Mouse (Mus musculus): ENCODE measurements at regions not wholly inside any gene's neighbourhood (a gene's known extent, or its start where the extent isn't known, plus 50 kb on each side); places are given as distances from the start of the nearest gene placed in this dataset.

DNA sequence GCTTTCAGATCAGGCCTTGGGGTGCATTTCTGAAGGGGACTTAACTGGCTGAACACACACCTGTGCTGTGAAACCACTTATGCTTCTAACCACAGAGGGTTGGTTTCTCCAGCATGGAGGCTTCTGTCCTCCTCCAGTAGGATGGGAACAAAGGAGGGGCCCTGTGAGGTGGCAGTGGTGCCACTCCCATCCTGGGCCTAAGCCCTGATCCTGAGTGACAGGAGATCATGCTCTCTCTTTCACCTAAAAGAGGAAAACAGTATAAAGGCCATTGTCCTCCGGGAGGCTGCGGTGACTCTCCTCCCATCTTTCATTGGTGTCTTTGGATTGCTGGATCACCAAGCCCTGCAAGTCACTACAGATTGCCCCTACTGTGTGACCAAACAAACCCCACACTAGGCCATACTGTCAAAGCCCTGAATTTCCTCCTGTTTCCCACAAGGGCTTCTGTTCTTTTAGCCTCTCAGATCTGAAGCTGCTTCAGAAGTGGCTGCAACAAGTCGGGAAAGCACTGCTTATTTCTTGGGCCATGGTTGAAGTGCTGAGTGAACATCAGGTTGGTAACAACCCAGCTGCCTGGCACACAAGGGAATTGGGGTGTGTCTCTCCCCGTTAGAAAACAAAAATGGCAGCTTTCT lies 175.4 kb upstream of the Camk1g start:
- Histone ChIP-seq H3K27me3 (ENCODE audit: control insufficient read depth, insufficient read depth, low read length) (no peaks in the 10 kb centered on the region), H3K27ac (replicated peaks; ENCODE audit: low read depth, low read length) (no peak overlapping the region)
- no peak for DNase-seq

DNA sequence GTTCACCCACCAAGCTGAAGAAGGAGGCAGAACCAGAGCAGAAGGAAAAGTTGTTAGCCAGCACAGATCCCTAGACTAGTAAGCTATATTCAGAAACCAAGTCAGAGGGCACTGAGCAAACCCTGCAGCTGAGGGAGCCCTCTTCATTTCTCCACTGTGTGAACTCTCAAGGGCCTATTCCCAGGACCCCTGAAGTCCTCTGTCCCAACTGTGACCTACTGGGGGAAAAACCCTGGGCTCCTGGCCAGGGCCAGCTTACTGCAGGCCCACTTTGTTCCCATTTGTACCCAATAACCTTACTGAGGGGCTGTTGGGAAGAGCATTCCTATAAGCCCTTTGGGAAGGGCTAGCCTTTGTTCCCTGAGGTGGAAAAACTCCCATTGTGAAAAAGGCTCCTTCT lies 174.7 kb upstream of the Camk1g start:
- Histone ChIP-seq H3K36me3 (ENCODE audit: control insufficient read depth, insufficient read depth, low read length) (no peaks in the 10 kb centered on the region), H3K4me3 (replicated peaks; ENCODE audit: low read depth, low read length) (no peak overlapping the region), H3K4me1 (ENCODE audit: control insufficient read depth, insufficient read depth, low read length) (peaks cover 10% of the 10 kb centered on the region), H3K4me2 (ENCODE audit: low read length) (no peak overlapping the region), H3K9ac (replicated peaks; ENCODE audit: low read length) (no peak overlapping the region), H3K9me3 (ENCODE audit: control insufficient read depth, low read length) (no peaks in the 10 kb centered on the region), H3K27me3 (ENCODE audit: control insufficient read depth, insufficient read depth, low read length) (no peaks in the 10 kb centered on the region), H3K27ac (replicated peaks; ENCODE audit: low read depth, low read length) (no peak overlapping the region)
- DNase-seq (no peak), ATAC-seq (ENCODE audit: low FRiP score, low TSS enrichment) (no peak)

More for the DNA sequence above, 175.4 kb upstream of the Camk1g start:
- no peak for ATAC-seq (ENCODE audit: low FRiP score, low TSS enrichment)
- Histone ChIP-seq H3K4me3 (replicated peaks; ENCODE audit: low read depth, low read length) (no peak overlapping the region), H3K9me3 (ENCODE audit: control insufficient read depth, low read length) (no peaks in the 10 kb centered on the region), H3K4me2 (ENCODE audit: low read length) (no peak overlapping the region), H3K36me3 (ENCODE audit: control insufficient read depth, insufficient read depth, low read length) (no peaks in the 10 kb centered on the region), H3K4me1 (ENCODE audit: control insufficient read depth, insufficient read depth, low read length) (peaks cover 10% of the 10 kb centered on the region), H3K9ac (replicated peaks; ENCODE audit: low read length) (no peak overlapping the region)
- 16% methylated on average over 4 of the region's 4 CpGs for WGBS

DNA sequence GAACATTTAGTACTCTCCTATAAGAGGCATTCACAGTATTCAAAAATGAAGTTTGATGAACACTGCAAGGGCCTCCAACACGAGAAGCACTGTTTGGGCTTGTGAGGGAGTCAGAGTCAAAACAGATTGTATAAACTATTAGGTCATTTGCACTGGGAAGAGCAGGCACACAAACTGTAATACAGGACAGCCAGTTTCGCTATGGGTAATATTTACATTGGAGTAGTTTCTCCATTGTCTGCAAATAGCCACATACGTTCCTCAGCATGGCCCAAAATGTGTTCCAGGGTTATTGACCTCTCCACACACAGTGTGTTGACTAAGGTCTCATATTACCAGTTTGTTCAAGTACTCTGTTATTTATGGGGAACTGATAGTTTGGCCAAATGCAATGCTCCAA lies 173.7 kb upstream of the Camk1g start:
- no peak overlapping the region for H3K4me2 ChIP-seq (ENCODE audit: low read length)
- no peaks in the 10 kb centered on the region for H3K36me3 ChIP-seq (ENCODE audit: control insufficient read depth, insufficient read depth, low read length)
- no peaks in the 10 kb centered on the region for H3K27me3 ChIP-seq (ENCODE audit: control insufficient read depth, insufficient read depth, low read length)
- 83% methylated on average over 3 of the region's 3 CpGs for WGBS
- no peak overlapping the region for H3K4me3 ChIP-seq (replicated peaks; ENCODE audit: low read depth, low read length)
- no peaks in the 10 kb centered on the region for H3K9me3 ChIP-seq (ENCODE audit: control insufficient read depth, low read length)
- H3K27ac ChIP-seq (replicated peaks; ENCODE audit: low read depth, low read length): no peak overlapping the region
- H3K9ac ChIP-seq (replicated peaks; ENCODE audit: low read length): no peak overlapping the region
- ATAC-seq (ENCODE audit: low FRiP score, low TSS enrichment) (no peak), DNase-seq (no peak)
- H3K4me1 ChIP-seq (ENCODE audit: control insufficient read depth, insufficient read depth, low read length): peaks cover 10% of the 10 kb centered on the region

DNA sequence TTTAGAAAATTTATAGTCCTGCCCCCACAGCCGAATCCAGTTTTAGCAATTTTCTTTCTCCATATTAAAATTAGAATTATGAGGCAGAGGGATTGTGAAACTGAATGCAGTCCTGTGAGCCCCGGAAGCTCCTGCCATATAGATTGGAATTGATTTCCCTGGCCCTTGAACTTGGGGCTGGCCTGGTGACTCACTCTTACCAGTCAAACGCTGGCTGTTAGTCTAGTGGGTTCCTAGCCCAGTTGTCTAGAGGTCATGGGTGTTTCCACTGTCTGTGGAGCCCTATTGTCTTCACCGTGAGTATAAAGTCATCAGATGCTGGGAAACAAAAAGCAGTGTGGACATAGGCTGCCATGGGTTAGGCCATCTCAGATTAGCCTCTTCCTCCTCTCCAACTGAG lies 173.2 kb upstream of the Camk1g start:
- H3K9ac ChIP-seq (replicated peaks; ENCODE audit: low read length): no peak overlapping the region
- no peaks in the 10 kb centered on the region for H3K9me3 ChIP-seq (ENCODE audit: control insufficient read depth, low read length)
- ATAC-seq (ENCODE audit: low FRiP score, low TSS enrichment) (no peak), DNase-seq (no peak)
- H3K27ac ChIP-seq (replicated peaks; ENCODE audit: low read depth, low read length): no peak overlapping the region
- no peaks in the 10 kb centered on the region for H3K36me3 ChIP-seq (ENCODE audit: control insufficient read depth, insufficient read depth, low read length)
- H3K4me3 ChIP-seq (replicated peaks; ENCODE audit: low read depth, low read length): no peak overlapping the region
- no peak overlapping the region for H3K4me2 ChIP-seq (ENCODE audit: low read length)
- no peaks in the 10 kb centered on the region for H3K27me3 ChIP-seq (ENCODE audit: control insufficient read depth, insufficient read depth, low read length)
- WGBS: 65% methylated on average over 4 of the region's 4 CpGs
- H3K4me1 ChIP-seq (ENCODE audit: control insufficient read depth, insufficient read depth, low read length): peaks cover 10% of the 10 kb centered on the region

DNA sequence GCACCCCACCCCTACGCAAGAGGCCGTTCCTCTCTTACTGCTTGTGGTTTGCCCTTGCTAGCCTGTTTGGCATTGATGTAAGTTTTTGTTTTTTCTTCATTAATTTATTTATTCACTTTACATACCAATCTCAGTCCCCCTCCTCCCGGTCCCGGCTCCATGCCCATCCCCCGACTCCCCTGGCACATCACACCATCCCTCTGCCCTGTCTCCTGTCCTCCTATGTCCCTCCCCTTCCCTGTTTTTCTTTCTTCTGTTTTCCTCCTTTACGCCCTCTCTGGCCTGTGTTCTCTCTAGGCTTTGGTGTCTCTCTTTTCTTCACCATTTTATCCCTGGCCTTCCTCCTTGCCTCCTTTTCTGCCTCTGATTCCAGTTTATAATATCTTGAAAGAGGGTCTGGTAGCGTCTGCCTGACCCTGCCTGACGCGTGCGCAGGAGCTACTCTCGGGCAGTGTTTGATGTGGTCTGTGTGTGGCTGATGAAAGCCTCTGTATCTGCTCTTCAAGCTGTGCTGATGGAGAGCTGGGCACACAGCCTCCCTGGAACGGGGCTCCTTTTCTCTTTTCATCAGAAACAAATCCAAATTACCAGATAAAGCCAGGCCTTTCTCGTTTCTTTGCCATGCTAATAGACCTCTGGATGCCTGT lies 172.0 kb upstream of the Camk1g start:
- H3K4me2 ChIP-seq (ENCODE audit: low read length): peak overlapping the region; percentile 36
- no peak overlapping the region; the same call in 1 of the 2 replicates for H3K9ac ChIP-seq (replicated peaks; ENCODE audit: low read length)
- H3K27me3 ChIP-seq (ENCODE audit: control insufficient read depth, insufficient read depth, low read length): no peaks in the 10 kb centered on the region
- WGBS: 19% methylated on average over 13 of the region's 13 CpGs
- H3K36me3 ChIP-seq (ENCODE audit: control insufficient read depth, insufficient read depth, low read length): no peaks in the 10 kb centered on the region
- no peak overlapping the region for H3K4me3 ChIP-seq (replicated peaks; ENCODE audit: low read depth, low read length)
- no peaks in the 10 kb centered on the region for H3K9me3 ChIP-seq (ENCODE audit: control insufficient read depth, low read length)
- ATAC-seq (ENCODE audit: low FRiP score, low TSS enrichment) (peak; percentile 76; the same call in 1 of the 2 replicates), DNase-seq (peak; percentile 74)
- H3K4me1 ChIP-seq (ENCODE audit: control insufficient read depth, insufficient read depth, low read length): peaks cover 10% of the 10 kb centered on the region
- H3K27ac ChIP-seq (replicated peaks; ENCODE audit: low read depth, low read length): peak overlapping the region; percentile 20

DNA sequence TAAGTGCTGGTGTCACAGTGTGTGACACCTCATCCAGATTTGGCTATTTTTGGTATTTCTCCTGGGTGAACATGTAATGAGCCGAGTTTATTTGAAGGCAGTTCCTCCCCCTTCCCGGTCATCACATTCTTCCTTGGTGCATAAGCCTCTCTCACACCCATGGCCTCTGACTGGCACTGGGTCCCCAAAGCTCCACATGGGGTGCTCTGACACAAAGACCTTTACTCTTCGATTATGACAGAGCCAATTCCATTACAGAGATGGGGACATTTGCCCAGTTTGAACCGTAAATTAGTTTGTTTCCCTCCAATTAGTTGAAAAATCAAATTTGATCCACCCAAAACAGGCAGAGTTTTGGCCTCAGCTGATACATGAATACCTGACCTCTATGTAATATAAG lies 171.2 kb upstream of the Camk1g start:
- ATAC-seq (ENCODE audit: low FRiP score, low TSS enrichment): no peak
- no peaks in the 10 kb centered on the region for H3K27me3 ChIP-seq (ENCODE audit: control insufficient read depth, insufficient read depth, low read length)
- H3K4me2 ChIP-seq (ENCODE audit: low read length): no peak overlapping the region
- H3K9ac ChIP-seq (replicated peaks; ENCODE audit: low read length): no peak overlapping the region; the same call in 1 of the 2 replicates
- WGBS: 74% methylated on average over 4 of the region's 4 CpGs
- no peak for DNase-seq
- H3K9me3 ChIP-seq (ENCODE audit: control insufficient read depth, low read length): no peaks in the 10 kb centered on the region
- H3K36me3 ChIP-seq (ENCODE audit: control insufficient read depth, insufficient read depth, low read length): no peaks in the 10 kb centered on the region
- H3K27ac ChIP-seq (replicated peaks; ENCODE audit: low read depth, low read length): peak overlapping the region; percentile 20; the same call in 1 of the 2 replicates
- H3K4me3 ChIP-seq (replicated peaks; ENCODE audit: low read depth, low read length): no peak overlapping the region
- peaks cover 10% of the 10 kb centered on the region for H3K4me1 ChIP-seq (ENCODE audit: control insufficient read depth, insufficient read depth, low read length)

DNA sequence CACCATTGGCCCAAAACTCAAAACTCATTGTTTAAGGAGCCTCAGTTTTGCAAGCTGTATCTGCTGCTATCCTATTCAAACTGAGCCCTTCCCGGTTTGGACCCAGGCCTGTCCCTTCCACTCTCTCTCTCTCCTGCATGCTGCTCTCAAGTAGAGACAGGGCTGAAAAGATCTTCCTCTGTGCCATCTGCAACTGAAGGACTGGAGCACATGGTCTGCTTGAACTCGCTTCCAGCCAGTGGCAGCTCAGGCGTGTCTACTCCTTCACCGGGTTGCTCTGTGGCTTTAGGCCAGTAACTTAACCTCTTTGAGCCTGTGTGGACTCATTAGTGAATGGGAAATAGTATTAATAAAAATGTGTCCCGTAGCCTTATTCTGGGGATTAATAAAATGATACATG lies 170.4 kb upstream of the Camk1g start:
- Histone ChIP-seq H3K4me3 (replicated peaks; ENCODE audit: low read depth, low read length) (no peak overlapping the region), H3K27me3 (ENCODE audit: control insufficient read depth, insufficient read depth, low read length) (no peaks in the 10 kb centered on the region), H3K36me3 (ENCODE audit: control insufficient read depth, insufficient read depth, low read length) (no peaks in the 10 kb centered on the region), H3K27ac (replicated peaks; ENCODE audit: low read depth, low read length) (no peak overlapping the region), H3K9ac (replicated peaks; ENCODE audit: low read length) (no peak overlapping the region), H3K4me1 (ENCODE audit: control insufficient read depth, insufficient read depth, low read length) (peaks cover 10% of the 10 kb centered on the region), H3K4me2 (ENCODE audit: low read length) (no peak overlapping the region), H3K9me3 (ENCODE audit: control insufficient read depth, low read length) (no peaks in the 10 kb centered on the region)
- DNase-seq (no peak), ATAC-seq (ENCODE audit: low FRiP score, low TSS enrichment) (no peak)
- WGBS: 77% methylated on average over 5 of the region's 5 CpGs

DNA sequence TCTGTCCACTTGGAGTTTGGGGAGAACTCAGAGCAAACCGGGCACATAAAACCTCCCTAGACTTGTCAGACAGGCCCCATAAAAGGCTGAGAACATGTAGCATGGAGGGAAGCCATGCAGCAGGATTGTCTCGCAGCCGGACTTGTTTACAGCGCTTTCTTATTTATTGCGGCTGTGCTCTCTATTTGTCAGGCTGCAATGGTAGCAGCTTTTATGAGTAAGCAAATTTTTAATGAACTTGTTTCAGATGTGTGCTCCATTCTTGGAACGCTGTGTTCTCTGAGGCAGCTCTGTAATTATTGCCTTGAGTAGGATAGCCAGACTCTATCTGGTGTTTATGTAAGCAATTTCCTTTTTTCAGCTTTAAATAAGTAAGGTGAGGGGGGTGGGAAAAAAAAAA lies 169.2 kb upstream of the Camk1g start:
- 89% methylated on average over 6 of the region's 6 CpGs for WGBS
- Histone ChIP-seq H3K27me3 (ENCODE audit: control insufficient read depth, insufficient read depth, low read length) (no peaks in the 10 kb centered on the region), H3K27ac (replicated peaks; ENCODE audit: low read depth, low read length) (no peak overlapping the region), H3K9me3 (ENCODE audit: control insufficient read depth, low read length) (no peaks in the 10 kb centered on the region), H3K4me2 (ENCODE audit: low read length) (no peak overlapping the region), H3K9ac (replicated peaks; ENCODE audit: low read length) (no peak overlapping the region), H3K4me3 (replicated peaks; ENCODE audit: low read depth, low read length) (no peak overlapping the region), H3K4me1 (ENCODE audit: control insufficient read depth, insufficient read depth, low read length) (peaks cover 10% of the 10 kb centered on the region), H3K36me3 (ENCODE audit: control insufficient read depth, insufficient read depth, low read length) (no peaks in the 10 kb centered on the region)
- DNase-seq (no peak), ATAC-seq (ENCODE audit: low FRiP score, low TSS enrichment) (no peak)

DNA sequence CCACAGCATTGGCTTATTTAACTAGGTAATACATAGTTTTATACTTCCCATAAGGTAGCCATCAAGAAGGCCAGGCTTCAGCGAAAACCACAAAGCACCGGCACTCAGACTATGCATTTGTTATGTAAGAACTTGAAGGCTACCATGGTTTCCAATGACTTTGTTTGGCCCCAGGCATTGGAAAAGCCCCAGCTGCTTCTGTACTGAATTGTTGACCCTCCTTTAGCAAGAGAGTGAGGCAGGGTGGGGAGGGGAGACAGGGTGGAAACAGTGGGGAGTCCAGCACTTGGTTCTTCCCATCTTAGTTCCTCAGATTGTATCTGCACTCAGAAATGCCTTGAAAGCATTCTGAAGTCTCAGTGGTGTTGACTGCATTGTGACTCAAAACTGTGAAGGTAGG lies 168.3 kb upstream of the Camk1g start:
- WGBS: 82% methylated on average over 2 of the region's 2 CpGs
- Histone ChIP-seq H3K4me3 (replicated peaks; ENCODE audit: low read depth, low read length) (no peak overlapping the region), H3K4me1 (ENCODE audit: control insufficient read depth, insufficient read depth, low read length) (peaks cover 10% of the 10 kb centered on the region), H3K36me3 (ENCODE audit: control insufficient read depth, insufficient read depth, low read length) (no peaks in the 10 kb centered on the region), H3K27ac (replicated peaks; ENCODE audit: low read depth, low read length) (no peak overlapping the region), H3K9ac (replicated peaks; ENCODE audit: low read length) (no peak overlapping the region), H3K4me2 (ENCODE audit: low read length) (no peak overlapping the region), H3K27me3 (ENCODE audit: control insufficient read depth, insufficient read depth, low read length) (no peaks in the 10 kb centered on the region), H3K9me3 (ENCODE audit: control insufficient read depth, low read length) (no peaks in the 10 kb centered on the region)
- ATAC-seq (ENCODE audit: low FRiP score, low TSS enrichment) (no peak), DNase-seq (no peak)
